Mouse (Mus musculus) layer of hippocampus, adult 18-20 months (tissue): ENCODE measurements at regions not wholly inside any gene's neighbourhood (a gene's known extent, or its start where the extent isn't known, plus 50 kb on each side); places are given as distances from the start of the nearest gene placed in this dataset.

Source experiments
- DNase-seq, 2 experiments: peaks; one replicate each; pipeline ENCODE4 v3.0.0; 2022; ENCODE audit warnings: low spot score in 2 of 2

DNA sequence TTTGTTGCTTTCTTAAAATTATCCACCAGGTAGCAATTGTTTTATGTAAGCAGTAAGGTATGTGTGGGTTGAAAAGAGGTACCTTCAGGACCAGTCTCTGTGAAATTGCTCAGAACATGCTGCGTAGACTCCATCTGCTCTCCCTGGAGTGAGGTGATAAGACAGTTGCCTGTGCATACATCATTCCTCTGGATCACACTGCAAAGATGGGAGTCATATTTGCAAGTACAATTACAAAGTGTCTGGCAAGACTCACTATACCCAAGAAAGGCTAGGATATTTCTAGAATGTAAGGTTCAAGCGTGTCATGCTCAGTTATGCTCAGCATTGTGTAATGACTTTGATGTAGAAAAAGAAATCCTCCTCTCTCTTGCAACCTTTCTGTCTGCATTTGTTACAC lies 1283.5 kb upstream of the Slc10a2 start:
- no peak for DNase-seq

DNA sequence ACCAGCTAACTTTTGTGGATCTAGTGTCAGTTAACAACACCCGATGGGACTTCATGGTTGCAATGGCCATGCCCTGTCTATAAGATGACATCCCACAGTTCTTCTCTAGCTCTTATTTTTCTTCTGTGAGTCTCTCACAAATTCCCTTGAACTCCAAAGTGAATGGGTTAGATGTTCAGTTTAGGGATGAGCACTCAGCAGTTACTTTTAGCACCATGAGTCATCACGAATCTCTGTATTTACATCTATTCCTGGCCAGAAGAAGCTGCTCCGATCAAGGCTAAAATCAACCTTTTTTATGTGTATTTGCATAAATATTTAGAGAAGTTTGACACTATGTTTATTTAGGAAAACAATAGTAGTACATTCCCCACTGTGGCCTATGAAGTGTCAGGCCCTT lies 1269.6 kb upstream of the Slc10a2 start:
- no peak for DNase-seq

DNA sequence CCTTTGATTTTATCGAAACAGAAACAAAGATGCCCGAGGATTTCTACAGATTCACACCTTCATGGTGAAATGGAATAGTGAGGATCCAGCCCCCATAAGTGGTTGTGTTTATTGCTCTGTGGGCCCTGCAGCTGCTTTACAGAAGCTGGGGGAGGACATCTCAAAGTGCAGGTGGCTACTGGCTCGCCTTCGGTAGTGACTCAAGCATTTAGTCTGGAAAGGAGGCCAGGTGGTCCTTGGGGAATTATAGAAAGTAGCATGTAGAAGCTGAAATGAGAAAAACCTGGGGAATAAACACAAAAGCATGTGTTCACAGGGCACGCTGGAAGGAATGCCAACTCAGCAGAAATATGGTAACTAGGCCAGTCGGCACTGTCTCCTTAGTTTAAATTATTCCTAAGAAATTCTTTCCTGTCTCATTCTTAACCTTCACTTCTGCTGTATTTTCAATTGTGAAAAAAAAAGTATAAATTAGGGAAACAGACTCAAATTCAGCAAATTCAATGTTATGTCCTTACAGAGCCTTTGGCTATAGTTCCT lies 1256.3 kb upstream of the Slc10a2 start:
- DNase-seq: no peak

DNA sequence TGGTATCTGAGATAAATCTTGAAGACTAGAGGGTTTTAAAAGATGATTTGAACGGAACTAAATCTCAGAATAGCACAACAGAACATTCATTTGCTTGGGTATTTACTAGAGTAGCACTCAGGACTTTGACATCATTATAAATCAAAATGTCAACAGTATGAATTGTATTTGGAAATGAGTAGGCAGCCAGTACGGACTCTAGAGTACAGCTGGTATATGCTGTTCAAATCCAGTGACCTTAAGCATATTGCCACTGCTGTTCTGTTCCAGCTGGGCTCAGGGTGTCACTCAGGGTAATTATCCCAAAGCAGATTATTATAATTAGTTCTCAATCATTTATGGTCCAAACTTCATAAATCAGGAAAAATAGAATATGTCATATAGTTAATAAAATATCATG lies 1252.7 kb upstream of the Slc10a2 start:
- no peak for DNase-seq

DNA sequence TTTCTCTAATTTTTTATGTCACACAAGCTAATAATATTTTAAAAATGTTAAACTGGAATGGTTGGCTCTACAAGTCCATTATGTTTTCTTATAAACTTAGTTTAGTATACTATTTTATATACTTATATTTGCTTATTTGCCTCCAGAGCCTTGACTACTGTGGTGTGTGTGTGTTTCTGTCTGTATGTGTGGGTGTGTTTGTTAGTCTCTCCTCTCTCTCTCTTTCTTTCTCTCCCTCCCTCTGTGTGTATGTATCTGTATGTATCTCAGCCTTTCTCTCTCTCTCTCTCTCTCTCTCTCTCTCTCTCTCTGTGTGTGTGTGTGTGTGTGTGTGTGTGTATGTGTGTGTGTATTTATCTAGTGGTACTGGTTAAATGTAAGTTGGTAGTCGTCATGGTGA lies 1245.3 kb upstream of the Slc10a2 start:
- DNase-seq: no peak

DNA sequence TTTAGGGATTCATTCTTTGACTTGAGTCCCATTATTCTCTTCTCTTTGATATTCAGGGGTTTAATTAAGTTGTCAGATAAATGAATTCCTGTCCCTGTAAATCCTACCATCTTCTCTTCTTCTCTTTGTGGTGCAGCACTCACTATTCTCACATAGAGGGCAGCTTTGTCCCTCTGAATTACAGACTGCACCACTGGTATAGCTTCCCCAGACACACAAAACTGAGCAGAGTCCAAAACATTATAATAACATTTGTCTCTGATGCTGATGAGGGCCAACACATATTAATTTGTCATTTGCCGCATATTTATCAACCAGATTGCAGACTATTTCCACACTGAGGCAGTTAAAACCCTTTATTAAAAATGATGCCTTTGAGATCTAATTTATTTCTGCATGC lies 1244.9 kb upstream of the Slc10a2 start:
- peak; percentile 11 to 53 for DNase-seq

DNA sequence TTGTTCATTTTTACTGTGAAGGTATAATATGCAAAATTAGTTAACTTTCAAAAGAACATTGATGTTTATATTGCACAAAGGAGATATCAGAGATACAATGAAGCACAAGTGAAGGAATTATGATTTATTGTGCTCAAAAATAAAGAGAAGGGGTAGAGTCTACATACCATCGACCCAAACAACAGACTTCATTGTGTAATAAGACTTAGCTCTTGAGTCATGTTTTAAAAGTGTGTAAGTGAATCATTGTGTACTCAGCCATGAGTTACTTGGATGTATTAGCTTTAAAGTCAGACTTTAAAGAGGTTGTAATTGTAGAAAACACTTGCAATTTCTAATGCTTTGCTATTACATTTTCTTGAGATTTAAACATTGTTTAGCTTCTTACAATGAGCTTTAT lies 1240.6 kb upstream of the Slc10a2 start:
- DNase-seq: no peak

DNA sequence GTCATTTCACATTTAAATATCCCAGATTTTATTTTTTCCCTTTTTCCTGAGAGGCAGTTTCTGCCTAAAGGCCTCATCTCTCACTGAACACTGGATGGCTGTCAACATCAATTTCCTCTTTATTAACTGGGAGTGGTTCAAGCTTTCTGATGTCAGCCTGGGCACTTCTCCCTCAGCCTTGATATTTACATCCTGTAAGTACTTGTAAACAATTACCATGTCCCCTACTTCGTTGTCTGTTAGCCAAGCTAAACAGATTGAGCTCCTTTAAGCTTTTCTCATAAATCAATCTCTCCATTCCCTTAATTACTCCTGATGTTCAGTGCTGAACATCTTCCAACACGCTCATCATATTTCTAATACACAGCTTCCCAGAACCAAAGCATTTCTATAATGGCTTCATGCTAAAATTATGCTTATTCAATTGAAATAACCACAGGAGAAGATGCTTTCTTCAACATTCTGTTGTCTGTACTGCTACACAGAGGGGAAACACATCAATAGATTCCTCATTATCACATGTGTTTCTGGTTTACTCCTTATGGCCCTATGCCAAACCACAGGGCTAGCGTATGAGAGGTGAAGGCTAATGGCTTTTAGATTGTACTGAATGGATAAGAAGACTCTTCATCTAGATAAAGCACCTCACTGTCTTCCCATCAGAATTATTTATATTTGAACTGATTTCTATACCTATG lies 1235.2 kb upstream of the Slc10a2 start:
- DNase-seq: no peak

DNA sequence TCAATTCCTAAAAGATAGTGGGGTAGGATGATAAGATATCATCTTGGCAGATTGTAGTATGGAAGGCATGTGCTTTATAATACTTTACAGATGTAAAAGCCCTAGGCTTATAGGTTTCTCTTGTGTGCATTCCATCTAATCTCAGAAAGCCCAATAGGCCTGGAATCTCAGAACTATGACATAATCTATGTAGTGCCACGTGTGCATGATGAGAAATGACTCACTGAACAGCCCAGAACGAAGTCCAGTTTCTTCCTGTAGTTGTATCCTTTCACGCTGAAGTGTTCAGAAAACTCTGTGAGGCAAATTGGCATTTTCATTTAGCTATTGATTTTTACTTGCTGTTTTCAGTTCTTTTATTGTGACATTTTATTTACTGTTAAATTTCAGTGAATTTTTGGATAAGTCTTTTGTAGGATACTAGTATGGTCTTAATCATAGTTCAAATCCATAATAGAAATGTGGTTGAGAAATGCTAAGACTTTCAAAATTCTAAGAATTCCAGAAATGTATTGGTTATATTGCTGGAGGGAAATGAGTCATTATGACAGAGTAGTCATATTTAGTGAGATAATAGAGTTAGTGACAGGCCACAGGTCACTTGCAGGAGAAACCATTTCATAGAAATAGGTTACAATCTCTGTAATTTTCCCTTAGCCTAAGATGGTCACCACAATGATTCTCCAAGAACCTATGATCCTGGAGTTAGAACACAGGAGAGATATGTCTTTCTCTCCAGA lies 1229.3 kb upstream of the Slc10a2 start:
- no peak for DNase-seq

DNA sequence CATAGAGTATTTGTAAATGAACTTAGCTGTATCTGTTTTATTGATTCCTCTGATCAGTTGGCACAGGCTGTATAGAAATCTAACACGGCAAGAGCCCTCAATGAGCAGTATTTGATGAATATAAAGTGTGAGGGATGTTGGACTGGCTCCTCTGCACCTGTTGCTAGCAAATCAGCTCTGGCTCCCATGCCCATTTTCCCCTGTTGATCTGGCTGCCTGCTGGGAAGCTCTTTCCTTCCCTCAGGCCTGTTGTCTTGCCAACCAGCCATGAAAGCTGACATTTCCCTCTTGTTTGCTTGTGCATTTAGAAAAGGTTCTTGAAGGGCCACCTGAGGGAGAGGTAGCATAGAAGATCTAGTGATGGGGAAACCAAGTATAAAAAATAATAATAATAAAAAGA lies 1216.2 kb upstream of the Slc10a2 start:
- DNase-seq: no peak

DNA sequence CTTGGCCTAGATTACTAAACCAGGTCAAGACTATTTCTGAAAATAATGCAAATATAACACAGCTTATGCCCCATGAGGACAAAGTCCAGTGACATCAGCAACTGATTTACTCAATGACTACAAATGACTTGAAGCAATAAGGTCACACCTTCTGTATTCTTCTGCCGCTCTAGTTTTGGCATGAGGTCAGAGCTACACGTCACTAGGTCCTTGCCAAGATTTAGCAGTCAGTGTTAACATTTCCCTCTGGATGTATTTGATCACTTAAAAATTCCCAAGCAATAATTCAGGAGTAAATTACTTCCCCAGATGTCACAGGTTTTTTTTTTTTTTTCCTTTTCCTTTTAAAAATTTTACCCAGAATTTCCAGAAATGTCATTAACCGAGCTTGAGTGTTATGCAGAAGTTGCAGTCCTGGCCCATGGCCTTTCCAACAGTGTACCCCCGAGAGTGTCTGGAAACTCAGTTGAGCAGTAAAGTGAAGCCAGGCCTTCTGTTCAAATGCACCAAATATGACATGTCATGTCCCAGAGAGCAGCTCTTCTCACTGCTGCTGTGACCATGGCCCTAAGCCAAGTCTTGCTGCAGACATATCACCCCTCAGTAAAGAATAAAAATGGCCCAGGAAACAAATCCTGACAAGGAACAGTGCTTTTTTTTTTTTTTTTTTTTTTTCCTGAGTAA lies 1210.2 kb upstream of the Slc10a2 start:
- DNase-seq: no peak

DNA sequence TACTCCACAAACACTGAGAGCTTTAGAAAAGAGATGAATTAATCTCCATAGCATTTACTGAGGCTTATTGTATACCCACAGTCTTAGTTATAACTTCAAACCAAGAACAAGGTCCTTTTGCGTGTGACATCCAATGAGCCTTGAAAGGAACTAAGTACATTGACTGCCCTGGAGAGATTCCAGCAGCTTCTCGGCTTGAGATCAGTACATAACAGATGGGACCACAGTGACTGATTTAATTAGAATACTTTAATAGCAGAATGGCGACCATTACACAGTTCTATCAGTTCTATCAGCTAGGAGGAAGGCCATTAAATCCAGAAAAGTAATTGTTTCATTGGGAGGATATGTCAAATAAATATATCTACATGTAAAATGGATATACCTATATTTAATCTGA lies 1183.7 kb upstream of the Slc10a2 start:
- DNase-seq: peak; percentile 0 to 21

DNA sequence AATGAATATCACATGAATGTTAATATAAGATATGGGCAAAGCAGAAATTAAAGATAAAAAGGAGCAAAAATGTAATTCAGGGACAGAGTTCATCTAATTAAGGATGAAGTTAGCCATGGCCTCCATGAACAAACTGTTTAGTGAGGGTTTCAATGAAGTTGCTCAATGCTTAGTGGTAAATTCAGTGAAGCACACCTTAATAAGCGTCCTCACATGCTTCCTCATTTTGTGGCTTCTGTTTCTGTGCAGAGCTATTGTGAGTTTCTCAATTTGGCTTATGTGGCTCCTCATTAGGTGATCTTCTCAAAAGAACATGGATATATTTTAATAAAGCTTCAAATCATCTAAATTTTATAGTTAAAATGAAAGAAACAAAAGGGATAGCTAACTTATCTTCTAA lies 1174.8 kb upstream of the Slc10a2 start:
- no peak for DNase-seq
